In the genomic region with DNA sequence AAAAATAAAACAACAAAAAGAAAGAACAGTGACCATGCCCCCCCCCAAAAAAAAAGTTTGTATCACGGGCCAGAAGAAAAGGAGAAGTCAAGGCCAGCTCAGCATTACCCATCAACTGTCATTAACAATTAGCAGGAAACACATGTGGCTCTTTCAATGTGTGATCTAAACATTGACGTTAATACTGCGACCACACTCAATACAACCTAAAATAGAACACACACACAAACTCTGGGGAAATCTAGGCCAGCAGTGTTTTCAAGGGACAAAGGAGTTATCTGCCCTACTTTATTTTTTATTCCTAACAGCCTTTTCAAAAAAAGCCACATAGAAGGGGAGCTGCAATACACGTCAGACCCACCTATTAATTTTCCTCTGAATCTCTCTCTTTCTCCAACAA, we compare ENCODE assay signal across 15 mouse cellular contexts.
"Had no signal": no experiment of that assay in that cellular context is flagged by ENCODE, and none has a peak within 500 bp of the region (broad histone marks: within the 10 kb centered on the region; RNA-seq: fewer than 3 reads in every experiment).

No protein-coding gene starts in this region.

- H3K27ac ChIP-seq: kidney, postnatal 0 days; limb, embryonic 13.5 days; liver, embryonic 15.5 days; lung, embryonic 15.5 days; midbrain, embryonic 15.5 days; neural tube, embryonic 12.5 days had no signal

- H3K36me3 ChIP-seq: limb, embryonic 13.5 days; liver, embryonic 15.5 days; lung, embryonic 15.5 days; midbrain, embryonic 15.5 days; neural tube, embryonic 12.5 days had no signal

- H3K4me1 ChIP-seq: limb, embryonic 13.5 days; liver, embryonic 15.5 days; lung, embryonic 15.5 days; midbrain, embryonic 15.5 days; neural tube, embryonic 12.5 days had no signal

- H3K4me2 ChIP-seq: limb, embryonic 13.5 days; lung, embryonic 15.5 days; midbrain, embryonic 11.5 days; midbrain, embryonic 15.5 days; neural tube, embryonic 12.5 days had no signal

- H3K9me3 ChIP-seq: limb, embryonic 13.5 days; liver, embryonic 15.5 days; lung, embryonic 15.5 days; midbrain, embryonic 15.5 days; neural tube, embryonic 12.5 days had no signal

- ATAC-seq: midbrain, embryonic 15.5 days had no signal

- DNase-seq: kidney, adult 9 months; kidney, postnatal 36 days; layer of hippocampus, adult 9-11 months; lung, postnatal 14 days; retina, postnatal 1 day; right cerebral cortex, postnatal 4 days; spleen, adult 18-20 months; thymus, postnatal 4 days had no signal

- H3K27me3 ChIP-seq: liver, embryonic 15.5 days; lung, embryonic 15.5 days; midbrain, embryonic 15.5 days; neural tube, embryonic 12.5 days had no signal

- H3K9ac ChIP-seq: limb, embryonic 13.5 days; liver, embryonic 15.5 days; lung, embryonic 15.5 days; midbrain, embryonic 15.5 days; neural tube, embryonic 12.5 days had no signal

- H3K4me3 ChIP-seq: limb, embryonic 13.5 days; lung, embryonic 15.5 days; midbrain, embryonic 15.5 days; neural tube, embryonic 12.5 days had no signal
